Mouse (Mus musculus): ENCODE data around the gene Usp15.

DNA sequence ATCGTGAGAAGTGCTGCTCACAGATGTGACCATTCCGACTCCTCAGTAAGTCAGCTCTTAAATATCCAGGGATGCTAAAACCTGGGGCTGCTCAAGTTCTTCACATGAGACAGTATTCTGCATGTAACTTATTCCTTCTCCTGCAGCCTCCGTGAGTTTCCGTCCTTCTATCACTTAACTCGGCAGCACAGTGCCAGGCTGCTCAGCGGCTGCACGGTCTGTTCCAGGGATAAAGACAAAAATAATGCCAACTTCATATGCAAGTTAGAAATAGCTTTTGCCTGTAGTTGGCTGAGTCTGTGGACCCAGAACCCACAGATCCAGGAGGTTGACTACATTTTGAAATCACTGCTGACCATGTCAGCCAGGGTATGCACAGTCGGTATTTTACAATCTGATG, 52.5 kb downstream of the Usp15 start:
- TF ChIP-seq POLR2A (IDR thresholded peaks at IDR 0.05; ENCODE audit: low read depth, low read length) (no peak), MYC (IDR thresholded peaks at IDR 0.05; ENCODE audit: low read depth, low read length) (no peak), KAT2A (IDR thresholded peaks at IDR 0.05; ENCODE audit: insufficient replicate concordance, low read length) (no peak), CTCF (conservative IDR thresholded peaks at IDR 0.05 in 1 of 2, IDR thresholded peaks at IDR 0.05 in 1 of 2; ENCODE audit: low read depth in 2 of 2, low read length in 2 of 2) (no peak), USF1 (IDR thresholded peaks at IDR 0.05; ENCODE audit: low read depth, low read length) (no peak), TBP (conservative IDR thresholded peaks at IDR 0.05; ENCODE audit: low read depth, low read length) (no peak), TCF12 (IDR thresholded peaks at IDR 0.05; ENCODE audit: low read depth, low read length) (no peak), EP300 (IDR thresholded peaks at IDR 0.05; ENCODE audit: low read length) (no peak), SMC3 (IDR thresholded peaks at IDR 0.05; ENCODE audit: low read depth, low read length) (no peak)

All from CH12.LX (cell line).